Mouse (Mus musculus): ENCODE data around the gene Cryaa. TPM values are rescaled to one million over a fixed set of nuclear protein-coding genes. Genes with fewer than 3 reads are reported as not detected.

Cryaa gene
- total RNA-seq, 1 experiment from 2014 or later = not detected

GRCm38 (mm10) chr17:31710455-31710854 is 32.8 kb downstream of the Cryaa start:
- no peak for DNase-seq

- DNase-seq = no peak
Measured at GRCm38 (mm10) chr17:31713709-31714108, 36.1 kb downstream of the Cryaa start.

- DNase-seq = no peak
Measured at GRCm38 (mm10) chr17:31714125-31714524, 36.5 kb downstream of the Cryaa start.

GRCm38 (mm10) chr17:31715006-31715405 is 37.4 kb downstream of the Cryaa start:
- DNase-seq = no peak

GRCm38 (mm10) chr17:31721637-31722036 is 44.0 kb downstream of the Cryaa start:
- DNase-seq = no peak

GRCm38 (mm10) chr17:31725366-31725765 is 47.8 kb downstream of the Cryaa start:
- DNase-seq = no peak

GRCm38 (mm10) chr17:31726216-31726615 is 48.6 kb downstream of the Cryaa start:
- DNase-seq = no peak

- peak; percentile 77 for DNase-seq
Measured at GRCm38 (mm10) chr17:31727230-31727629, 49.6 kb downstream of the Cryaa start.

- no peak for DNase-seq
Measured at GRCm38 (mm10) chr17:31728043-31728442, 50.4 kb downstream of the Cryaa start.

- peak; percentile 82 for DNase-seq
Measured at GRCm38 (mm10) chr17:31728968-31729501, 51.4 kb downstream of the Cryaa start.

- no peak for DNase-seq
Measured at GRCm38 (mm10) chr17:31731038-31731437, 53.4 kb downstream of the Cryaa start.

Other genes starting within 250 kb of the Cryaa start
- gene Wdr4, start 157.8 kb upstream of the Cryaa start, total RNA-seq (2021) = 22.2 and 26.3 TPM in 2 replicates
- gene Ndufv3, start 157.7 kb upstream of the Cryaa start, total RNA-seq (2021) = 547 and 568 TPM in 2 replicates
- gene Pknox1, start 113.1 kb upstream of the Cryaa start, total RNA-seq (2021) = 21.4 and 22.1 TPM in 2 replicates
- gene Cbs, start 40.6 kb upstream of the Cryaa start, total RNA-seq (2021) = 5.6 and 49.1 TPM in 2 replicates
- 144 and 165 TPM in 2 replicates for gene U2af1, start 18.9 kb upstream of the Cryaa start, total RNA-seq (2021)
- 47.3 and 100 TPM in 2 replicates for gene Sik1, start 178.0 kb downstream of the Cryaa start, total RNA-seq (2021)

All from adrenal gland, postnatal 14 days (tissue).